Mouse (Mus musculus) neural tube, embryonic 15.5 days (tissue): Measurements from ENCODE around the gene Utp3. TPM values are rescaled to one million over a fixed set of nuclear protein-coding genes. Genes with fewer than 3 reads are reported as not detected.

Experiments used
- ATAC-seq: fragments of 200-750 bp; cut with Nextera tagmentation; 2 replicates; pipeline ENCODE4 v1.8.0; 2017; ENCODE audit warnings: mild to moderate bottlenecking, moderate TSS enrichment, moderate library complexity; ENCODE audit not compliant: low FRiP score
- H3K27ac ChIP-seq: fragments of 300-500 bp; sonication (generic); replicated peaks from 2 replicates; pipeline ENCODE4 v1.5.1; 2015; ENCODE audit warnings: mild to moderate bottlenecking, inconsistent platforms
- H3K27me3 ChIP-seq: fragments of 300-500 bp; sonication (generic); replicated peaks from 2 replicates; pipeline ENCODE4 v1.6.1; 2015; ENCODE audit warnings: inconsistent platforms
- H3K36me3 ChIP-seq: fragments of 300-500 bp; sonication (generic); 2 replicates; pipeline ENCODE4 v1.6.1; 2015; ENCODE audit warnings: inconsistent platforms
- H3K4me1 ChIP-seq: fragments of 300-500 bp; sonication (generic); 2 replicates; pipeline ENCODE4 v1.6.1; 2015; ENCODE audit warnings: inconsistent platforms
- H3K4me2 ChIP-seq: fragments of 300-500 bp; sonication (generic); 2 replicates; pipeline ENCODE4 v1.6.1; 2015; ENCODE audit warnings: inconsistent platforms, mild to moderate bottlenecking, moderate library complexity
- H3K4me3 ChIP-seq: fragments of 300-500 bp; sonication (generic); replicated peaks from 2 replicates; pipeline ENCODE4 v1.5.1; 2015; ENCODE audit warnings: mild to moderate bottlenecking, inconsistent platforms
- H3K9ac ChIP-seq: fragments of 300-500 bp; sonication (generic); replicated peaks from 2 replicates; pipeline ENCODE4 v1.6.1; 2015; ENCODE audit warnings: mild to moderate bottlenecking, inconsistent platforms
- H3K9me3 ChIP-seq: fragments of 300-500 bp; sonication (generic); replicated peaks from 2 replicates; pipeline ENCODE4 v1.6.1; 2016; ENCODE audit warnings: inconsistent platforms
- WGBS: fragments of 180-500 bp; shearing (Covaris S2); methylation state at CpG from one replicate; pipeline ENCODE4 v1.1.7; 2015; ENCODE audit warnings: mixed read lengths; 5-methylcytosine and 5-hydroxymethylcytosine counted together
- polyA plus RNA-seq: library from polyadenylated mRNA; unstranded; fragments of >200 nt; fragmentation: Nextera tagmentation; extraction: Ambion mirVana; gene quantifications from 2 replicates; pipeline ENCODE4 v1.2.1, GENCODE M21; 2015

The Utp3 gene
- polyA plus RNA-seq, 1 experiment from 2014 or later = 44.4 TPM

GRCm38 (mm10) chr5:88575506-88576338, 21.5 kb downstream of the Utp3 start:
- Histone ChIP-seq H3K9me3 (no peaks in the 10 kb centered on the region), H3K9ac (no peak overlapping the region), H3K27me3 (no peaks in the 10 kb centered on the region), H3K4me3 (no peak overlapping the region), H3K4me1 (no peaks in the 10 kb centered on the region), H3K27ac (no peak overlapping the region), H3K4me2 (no peak overlapping the region), H3K36me3 (peaks cover 2% of the 10 kb centered on the region)
- WGBS = 62% methylated on average over 3 of the region's 3 CpGs
- no peak for ATAC-seq

- H3K27ac ChIP-seq = no peak overlapping the region
- no peak for ATAC-seq
- H3K4me2 ChIP-seq = no peak overlapping the region
- no peaks in the 10 kb centered on the region for H3K27me3 ChIP-seq
- 83% methylated on average over 10 of the region's 10 CpGs for WGBS
- no peak overlapping the region for H3K9ac ChIP-seq
- H3K9me3 ChIP-seq = no peaks in the 10 kb centered on the region
- no peak overlapping the region for H3K4me3 ChIP-seq
- H3K4me1 ChIP-seq = peaks cover 12% of the 10 kb centered on the region
- H3K36me3 ChIP-seq = no peaks in the 10 kb centered on the region
Measured at GRCm38 (mm10) chr5:88580681-88581080, 26.4 kb downstream of the Utp3 start.

DNA sequence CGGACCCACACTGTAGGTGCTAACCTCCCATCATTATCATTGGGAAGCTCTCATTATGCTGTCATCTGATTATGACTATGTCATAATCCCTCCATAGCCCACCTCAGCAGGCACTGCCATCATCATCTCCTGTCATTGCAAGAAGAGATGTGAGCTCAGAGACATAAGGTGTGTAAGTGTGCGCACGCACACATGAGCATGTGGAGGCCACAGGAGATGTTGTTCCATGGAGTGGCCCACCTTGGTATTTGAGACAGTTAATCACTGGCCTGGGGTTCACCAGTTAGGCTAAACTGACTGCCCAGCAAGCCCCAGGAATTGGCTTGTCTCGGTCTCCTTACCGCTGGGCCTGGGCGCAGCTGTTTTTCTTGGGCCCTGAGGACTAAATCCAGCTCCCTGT, 27.1 kb downstream of the Utp3 start:
- H3K27ac ChIP-seq = no peak overlapping the region
- no peak overlapping the region for H3K4me3 ChIP-seq
- H3K27me3 ChIP-seq = no peaks in the 10 kb centered on the region
- no peaks in the 10 kb centered on the region for H3K36me3 ChIP-seq
- H3K9ac ChIP-seq = no peak overlapping the region
- ATAC-seq = no peak
- WGBS = 88% methylated on average over 6 of the region's 6 CpGs
- H3K4me2 ChIP-seq = no peak overlapping the region
- H3K4me1 ChIP-seq = peaks cover 19% of the 10 kb centered on the region
- no peaks in the 10 kb centered on the region for H3K9me3 ChIP-seq

GRCm38 (mm10) chr5:88583271-88584031, 29.2 kb downstream of the Utp3 start:
- no peaks in the 10 kb centered on the region for H3K27me3 ChIP-seq
- ATAC-seq = peak; percentile 95
- H3K4me2 ChIP-seq = peak overlapping the region; percentile 71
- peaks cover 37% of the 10 kb centered on the region for H3K4me1 ChIP-seq
- no peaks in the 10 kb centered on the region for H3K9me3 ChIP-seq
- WGBS = 22% methylated on average over 9 of the region's 9 CpGs
- peak overlapping the region; percentile 80 for H3K27ac ChIP-seq
- peak overlapping the region; percentile 67 for H3K9ac ChIP-seq
- H3K36me3 ChIP-seq = no peaks in the 10 kb centered on the region
- peak overlapping the region; percentile 68 for H3K4me3 ChIP-seq

DNA sequence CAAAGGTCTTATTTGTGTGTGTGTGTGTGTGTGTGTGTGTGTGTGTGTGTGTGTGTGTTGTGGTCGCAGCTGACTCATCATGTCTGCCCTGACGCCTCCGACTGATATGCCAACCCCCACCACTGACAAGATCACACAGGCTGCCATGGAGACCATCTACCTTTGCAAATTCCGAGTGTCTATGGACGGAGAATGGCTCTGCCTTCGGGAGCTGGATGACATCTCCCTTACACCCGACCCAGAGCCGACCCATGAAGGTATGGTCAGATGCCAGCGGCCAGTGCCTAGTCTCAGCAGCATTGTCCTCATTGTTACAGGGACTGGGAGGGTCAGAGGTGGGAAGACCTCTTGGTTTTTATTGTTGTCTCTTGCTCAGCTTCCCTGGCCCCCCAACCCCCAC, 29.8 kb downstream of the Utp3 start:
- Histone ChIP-seq H3K4me1 (peaks cover 43% of the 10 kb centered on the region), H3K9me3 (no peaks in the 10 kb centered on the region), H3K27me3 (no peaks in the 10 kb centered on the region), H3K4me2 (peak overlapping the region; percentile 71), H3K4me3 (peak overlapping the region; percentile 68), H3K9ac (peak overlapping the region; percentile 67), H3K36me3 (no peaks in the 10 kb centered on the region), H3K27ac (peak overlapping the region; percentile 80)
- 12% methylated on average over 9 of the region's 9 CpGs for WGBS
- ATAC-seq = peak; percentile 56

GRCm38 (mm10) chr5:88586407-88587174, 32.3 kb downstream of the Utp3 start:
- Histone ChIP-seq H3K4me1 (peaks cover 49% of the 10 kb centered on the region), H3K4me2 (peak overlapping the region; percentile 71), H3K9ac (peak overlapping the region; percentile 47), H3K27ac (0 out of 2 replicates have a peak overlapping the region, but pooled peaks have one; percentile 13), H3K27me3 (no peaks in the 10 kb centered on the region), H3K36me3 (no peaks in the 10 kb centered on the region), H3K9me3 (no peaks in the 10 kb centered on the region), H3K4me3 (peak overlapping the region; percentile 68)
- no peak for ATAC-seq
- WGBS = 50% methylated on average over 7 of the region's 7 CpGs

- Histone ChIP-seq H3K27me3 (no peaks in the 10 kb centered on the region), H3K36me3 (no peaks in the 10 kb centered on the region), H3K9me3 (no peaks in the 10 kb centered on the region), H3K4me1 (peaks cover 49% of the 10 kb centered on the region), H3K4me2 (peak overlapping the region; percentile 71), H3K4me3 (peak overlapping the region; percentile 68), H3K27ac (peak overlapping the region; percentile 51; the same call in 1 of the 2 replicates), H3K9ac (peak overlapping the region; percentile 47; the same call in 1 of the 2 replicates)
- 23% methylated on average over 13 of the region's 13 CpGs for WGBS
- no peak for ATAC-seq
Measured at GRCm38 (mm10) chr5:88587211-88587934, 33.1 kb downstream of the Utp3 start.

DNA sequence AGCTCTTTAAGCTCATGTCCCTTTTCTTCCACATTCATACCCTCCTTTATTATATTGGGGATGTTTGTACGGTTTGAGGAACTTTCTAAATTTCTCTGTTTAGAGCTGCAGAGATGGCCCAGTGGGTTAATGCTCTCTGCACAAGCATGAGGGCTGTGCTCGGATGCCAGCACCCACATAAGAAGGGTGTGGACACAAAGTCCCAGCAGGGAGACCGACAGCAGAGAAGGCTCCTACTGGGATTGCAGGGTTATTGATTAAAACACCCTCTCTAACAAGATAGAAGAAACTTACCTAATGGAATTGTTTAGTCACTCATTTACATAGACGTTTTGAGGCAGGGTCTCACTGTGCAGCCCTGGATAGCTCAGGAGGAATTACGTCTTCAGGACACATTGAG, 34.2 kb downstream of the Utp3 start:
- Histone ChIP-seq H3K4me2 (peak overlapping the region; percentile 30), H3K27me3 (no peaks in the 10 kb centered on the region), H3K4me1 (peaks cover 52% of the 10 kb centered on the region), H3K9me3 (no peaks in the 10 kb centered on the region), H3K27ac (no peak overlapping the region), H3K36me3 (no peaks in the 10 kb centered on the region), H3K4me3 (0 out of 2 replicates have a peak overlapping the region, but pooled peaks have one; percentile 3), H3K9ac (no peak overlapping the region)
- WGBS = 49% methylated on average over 5 of the region's 5 CpGs
- ATAC-seq = no peak

DNA sequence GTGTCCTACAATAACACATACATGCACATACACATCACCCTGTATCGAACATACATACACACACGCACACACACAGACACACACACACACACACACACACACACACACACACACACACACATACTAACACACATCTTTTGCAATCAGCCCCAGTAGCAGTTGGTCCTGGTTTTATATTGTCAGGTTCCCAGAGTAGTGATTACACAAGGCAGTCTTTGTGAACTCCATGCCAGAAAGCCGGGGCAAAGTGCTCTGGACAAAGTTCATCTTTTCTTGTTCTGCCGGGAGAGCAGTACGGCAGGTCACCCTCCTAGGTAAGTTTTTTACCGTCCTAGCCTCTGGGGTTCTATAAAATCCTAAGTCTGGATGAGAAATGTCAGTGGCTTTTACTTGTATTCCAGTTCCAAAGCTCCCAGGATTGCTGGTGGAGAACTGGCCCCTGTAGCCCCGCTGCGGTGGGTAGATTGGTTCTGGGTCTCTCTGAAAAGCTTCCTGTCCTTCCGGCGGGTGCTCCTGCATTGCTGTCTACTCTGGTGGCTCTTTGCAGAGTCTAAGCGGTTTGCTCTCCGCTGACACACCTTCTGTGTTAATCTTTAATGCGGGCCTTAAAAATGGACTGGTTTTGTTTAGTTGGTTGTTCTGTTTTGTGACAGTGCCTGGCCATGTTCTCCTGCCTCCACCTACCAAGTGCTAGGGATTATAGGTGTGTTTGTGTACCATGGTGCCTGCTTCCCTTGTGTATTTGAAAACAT, 39.3 kb downstream of the Utp3 start:
- no peak overlapping the region for H3K4me3 ChIP-seq
- H3K4me1 ChIP-seq = peaks cover 17% of the 10 kb centered on the region
- H3K27me3 ChIP-seq = no peaks in the 10 kb centered on the region
- no peaks in the 10 kb centered on the region for H3K9me3 ChIP-seq
- no peak overlapping the region for H3K4me2 ChIP-seq
- H3K9ac ChIP-seq = no peak overlapping the region
- no peaks in the 10 kb centered on the region for H3K36me3 ChIP-seq
- ATAC-seq = no peak
- H3K27ac ChIP-seq = no peak overlapping the region
- 89% methylated on average over 13 of the region's 13 CpGs for WGBS

GRCm38 (mm10) chr5:88594173-88594569, 39.9 kb downstream of the Utp3 start:
- no peak overlapping the region for H3K4me3 ChIP-seq
- no peaks in the 10 kb centered on the region for H3K9me3 ChIP-seq
- H3K27me3 ChIP-seq = no peaks in the 10 kb centered on the region
- peaks cover 11% of the 10 kb centered on the region for H3K4me1 ChIP-seq
- no peak overlapping the region for H3K4me2 ChIP-seq
- no peak for ATAC-seq
- no peak overlapping the region for H3K9ac ChIP-seq
- H3K27ac ChIP-seq = no peak overlapping the region
- 92% methylated on average over 7 of the region's 7 CpGs for WGBS
- H3K36me3 ChIP-seq = no peaks in the 10 kb centered on the region
